Mouse (Mus musculus) embryonic stem cell, embryonic (primary cell): ENCODE measurements around the gene Fggy.

ENCODE experiments used
- CTCF ChIA-PET, 4 experiments: fragments of 300-600 bp in 2 of 4; fragments of 350-600 bp in 2 of 4; sonication (Branson Sonifier 250); formaldehyde crosslinking; loops; one replicate each; lab custom pipeline; 2022; ENCODE audit warnings: inconsistent platforms in 2 of 4; lab: Charles Lee
- POLR2A ChIA-PET, 4 experiments: fragments of 300-600 bp in 2 of 4; fragments of 350-600 bp in 2 of 4; sonication (Branson Sonifier 250); formaldehyde crosslinking; loops; one replicate each; lab custom pipeline; 2022; ENCODE audit warnings: antibody characterized with exemption in 4 of 4, inconsistent platforms in 1 of 4; lab: Charles Lee

Gene Fggy

DNA sequence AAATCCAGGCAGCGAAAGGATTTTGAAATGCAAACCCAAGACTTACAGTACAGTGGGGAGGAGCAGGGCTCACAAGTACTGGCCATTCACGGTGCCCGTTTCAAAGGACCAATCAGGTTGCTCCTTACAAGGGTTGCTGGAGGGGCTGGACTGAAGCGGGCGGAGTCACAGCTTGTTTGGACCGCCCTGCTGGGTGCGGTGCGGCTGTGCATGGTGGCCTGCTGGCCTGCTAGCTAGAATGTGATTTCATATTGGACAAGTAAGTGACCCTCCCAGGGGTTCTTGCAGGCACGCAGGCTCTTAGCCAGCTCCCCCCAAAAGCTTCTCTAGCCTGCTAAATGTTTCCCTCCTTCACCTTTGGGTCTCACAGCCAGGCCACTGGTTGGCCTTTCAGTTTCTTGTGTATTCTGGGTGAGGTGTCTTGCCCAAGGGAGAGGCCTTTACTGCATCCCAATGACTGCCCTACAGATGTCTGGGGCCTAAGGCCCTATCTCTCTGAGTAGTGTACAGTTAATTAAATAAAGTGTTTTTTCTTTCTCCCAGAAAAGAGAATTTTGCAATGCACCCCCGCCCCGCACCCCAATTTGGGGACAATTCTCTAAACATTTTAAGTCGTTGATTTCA, at the start of gene Fggy:
TSS of gene Fggy (plus strand) at position 175 of the 624 bp plus-strand sequence.
- POLR2A ChIA-PET, result interaction anchor here in 3 of 4 experiments (0.5 to 1.5 kb wide), 9 partner anchors 9 to 506 kb away, joined by 3 to 14 read pairs (median 4); partner anchors contain the start of gene Jun (in 3 of the 3)
- CTCF ChIA-PET, result no interaction called here

DNA sequence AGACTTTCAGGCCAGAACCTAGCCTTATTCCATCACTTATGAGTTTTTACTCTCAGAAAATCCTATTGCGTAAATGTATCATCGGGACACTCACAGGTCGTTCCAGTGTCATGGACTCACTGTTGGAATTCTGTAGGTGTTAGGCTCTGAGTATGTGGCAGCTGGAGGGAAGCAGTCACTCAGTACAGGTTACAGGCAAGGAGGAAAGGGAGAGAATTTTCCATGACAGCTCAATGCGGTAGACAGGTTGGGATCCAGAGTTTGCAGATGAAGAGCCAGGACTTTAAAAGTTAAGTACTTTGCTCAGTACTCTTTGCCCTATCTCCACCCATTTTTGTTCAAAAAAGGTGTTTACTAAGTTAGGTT, 49.4 kb upstream of the Fggy start:
- ChIA-PET POLR2A (no interaction called here), CTCF (no interaction called here)

DNA sequence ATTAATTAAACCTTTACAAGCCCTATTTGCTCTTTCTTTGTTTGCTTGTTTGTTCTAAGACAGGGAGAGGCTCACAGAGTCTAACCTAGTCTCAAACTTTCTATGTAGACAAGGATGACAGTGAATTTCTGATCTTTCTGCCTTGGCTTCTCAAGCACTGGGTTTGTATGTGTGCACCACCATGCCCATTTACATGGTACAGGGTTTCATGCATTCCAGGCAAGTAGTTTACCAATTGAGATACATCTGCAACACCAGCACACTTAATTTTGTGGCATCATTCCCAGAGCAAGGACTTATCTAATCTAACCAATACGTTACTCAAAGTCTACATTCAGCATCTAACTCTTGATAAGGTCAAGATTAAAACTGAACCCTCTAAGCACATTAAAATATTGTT, 38.9 kb upstream of the Fggy start:
- ChIA-PET POLR2A (no interaction called here), CTCF (no interaction called here)

DNA sequence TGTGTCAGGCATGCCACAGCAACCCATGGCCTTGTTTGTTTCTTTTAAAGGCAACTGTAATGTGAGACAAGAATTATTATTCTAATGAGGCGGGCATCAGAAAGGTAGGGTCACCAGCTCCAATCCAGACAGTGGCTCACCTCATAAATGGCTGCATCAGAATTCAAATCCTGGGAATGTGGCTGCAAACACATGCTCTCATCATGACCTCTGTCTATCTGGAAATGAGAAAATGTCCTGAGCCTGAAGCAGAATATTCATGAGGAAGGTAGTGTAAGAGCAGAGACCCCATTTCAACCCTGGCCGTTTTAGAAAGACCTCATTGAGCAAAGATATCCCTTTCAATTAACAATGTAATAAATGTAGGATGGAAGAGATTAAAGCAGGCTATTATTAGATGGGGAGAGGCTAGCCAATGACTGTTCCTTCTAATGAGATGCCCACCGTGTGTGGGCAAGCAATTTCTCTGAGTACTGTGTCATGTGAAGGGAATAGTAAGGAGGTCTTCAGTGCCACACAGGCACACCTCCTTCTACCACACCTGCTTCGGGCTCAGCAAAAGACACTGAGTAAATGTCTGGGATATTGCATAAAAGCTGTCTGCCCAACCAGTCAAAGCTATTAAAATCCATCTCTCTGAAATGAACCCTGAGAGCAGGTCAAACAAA, 37.2 kb upstream of the Fggy start:
- ChIA-PET POLR2A (no interaction called here), CTCF (no interaction called here)

DNA sequence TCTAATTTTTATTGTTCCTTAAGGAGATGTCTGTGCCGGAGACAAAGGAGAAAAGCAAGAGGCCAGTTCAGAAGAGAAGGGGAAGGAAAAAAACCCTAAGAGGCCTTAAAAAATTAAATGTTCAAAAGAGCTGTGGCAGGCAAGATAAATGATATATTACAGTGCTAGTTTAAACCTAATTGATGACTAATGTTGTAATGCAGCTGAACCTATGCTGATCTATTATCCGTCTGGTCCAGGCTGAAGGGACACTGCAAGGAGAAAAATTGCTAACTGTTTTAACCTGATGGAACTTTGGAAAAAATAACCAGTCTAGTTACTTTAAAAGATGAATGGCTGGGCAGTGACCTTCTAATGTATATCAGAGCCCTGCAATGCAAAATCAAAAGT, 36.7 kb upstream of the Fggy start:
- POLR2A ChIA-PET, result no interaction called here
- CTCF ChIA-PET, result no interaction called here

DNA sequence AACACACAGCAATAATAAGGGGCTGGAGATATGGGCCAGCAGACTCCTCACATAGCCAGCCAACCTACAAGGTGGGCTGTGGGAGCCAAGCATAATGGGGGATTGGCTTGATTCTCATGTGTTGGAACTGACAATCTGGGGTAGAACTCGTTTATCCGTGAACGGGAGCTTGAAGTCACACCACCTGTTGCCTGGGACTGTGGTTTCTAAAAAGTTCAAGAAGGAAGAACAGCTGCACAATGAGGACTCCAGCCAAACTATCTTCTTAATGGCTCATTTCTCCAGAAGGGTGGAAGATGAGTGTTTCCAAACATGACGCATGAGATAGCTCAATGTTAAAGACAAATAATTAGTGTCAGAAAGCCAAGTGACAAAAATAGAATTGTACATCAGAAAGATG, 30.7 kb upstream of the Fggy start:
- POLR2A ChIA-PET, result no interaction called here
- CTCF ChIA-PET, result no interaction called here

- ChIA-PET CTCF (no interaction called here), POLR2A (no interaction called here)
These were observed 26.6 kb upstream of the Fggy start for GRCm38 (mm10) chr4:95530757-95531156.

DNA sequence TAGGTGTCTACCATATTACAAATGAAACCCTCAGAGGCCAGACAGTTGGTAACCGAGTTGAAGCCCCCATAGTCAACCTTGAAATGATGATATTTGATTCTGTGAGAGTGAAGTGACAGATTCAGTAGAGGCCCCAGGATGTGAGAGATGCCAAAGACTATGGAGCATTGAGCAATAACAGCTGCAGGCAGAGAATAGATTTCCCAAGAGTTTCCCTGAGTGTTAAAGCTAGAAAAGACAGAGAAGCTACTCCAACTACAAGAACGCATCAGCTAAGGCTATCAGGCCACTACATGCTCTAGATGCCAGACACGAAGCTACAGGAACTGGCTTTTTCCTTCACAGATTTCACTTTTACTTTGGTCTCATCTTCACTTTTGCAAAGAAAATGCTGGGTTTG, 23.4 kb upstream of the Fggy start:
- ChIA-PET POLR2A (no interaction called here), CTCF (no interaction called here)

- POLR2A ChIA-PET, result no interaction called here
- CTCF ChIA-PET, result no interaction called here
These were observed 15.8 kb upstream of the Fggy start for GRCm38 (mm10) chr4:95541382-95542038.

DNA sequence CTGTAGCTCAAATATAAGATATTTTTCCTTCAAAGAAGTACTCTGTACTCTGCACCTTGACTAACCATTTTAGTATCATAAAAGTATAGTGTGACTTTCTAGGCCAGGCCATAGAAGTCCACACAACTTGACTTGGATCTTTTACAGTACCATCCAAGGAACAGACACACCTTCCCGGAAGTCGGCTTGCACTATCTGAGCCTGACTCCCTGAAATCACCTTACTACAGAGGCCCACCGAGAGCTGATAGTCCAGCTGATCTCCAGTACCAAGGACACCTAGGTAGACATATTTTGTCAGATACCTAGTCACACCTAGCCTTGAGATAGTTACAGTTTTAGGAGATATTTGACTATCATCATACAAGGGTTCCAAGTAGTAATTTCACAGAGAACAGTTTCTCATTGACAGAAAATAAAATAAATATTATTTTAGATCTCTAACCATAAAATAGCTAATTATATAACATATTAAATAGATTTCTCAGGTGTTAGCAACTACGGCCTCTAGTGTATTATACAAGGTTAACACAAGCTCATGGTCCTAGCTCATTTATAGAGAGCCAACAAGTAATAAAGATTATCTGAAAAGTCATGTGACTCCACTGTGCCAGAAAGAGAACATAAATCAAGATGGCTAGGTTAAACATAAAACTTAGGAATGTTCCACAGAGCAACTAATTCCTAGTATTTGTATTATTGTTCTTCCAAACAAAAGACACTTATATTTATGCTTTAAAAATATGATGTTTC, 15.1 kb upstream of the Fggy start:
- POLR2A ChIA-PET, result no interaction called here
- CTCF ChIA-PET, result no interaction called here

DNA sequence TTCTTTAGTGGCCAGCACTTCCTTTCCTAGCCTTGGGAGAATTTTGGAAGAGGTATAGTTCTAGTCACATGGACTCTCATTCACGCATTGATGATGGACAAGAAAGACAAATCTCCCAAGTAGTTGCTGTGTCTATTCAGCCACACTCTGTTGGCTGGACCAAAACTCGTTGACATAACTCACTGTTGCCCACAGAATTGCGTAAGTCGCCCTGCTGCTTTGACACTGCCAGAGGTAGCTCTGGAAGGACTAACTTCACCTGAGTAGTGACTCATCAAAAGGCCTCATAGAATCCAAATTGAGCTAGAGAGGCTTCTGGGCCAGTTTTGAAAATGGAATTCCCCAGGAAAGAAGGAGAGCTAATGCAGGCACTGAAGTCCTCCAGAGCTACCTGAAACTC, 13.8 kb upstream of the Fggy start:
- CTCF ChIA-PET, result no interaction called here
- POLR2A ChIA-PET, result no interaction called here

DNA sequence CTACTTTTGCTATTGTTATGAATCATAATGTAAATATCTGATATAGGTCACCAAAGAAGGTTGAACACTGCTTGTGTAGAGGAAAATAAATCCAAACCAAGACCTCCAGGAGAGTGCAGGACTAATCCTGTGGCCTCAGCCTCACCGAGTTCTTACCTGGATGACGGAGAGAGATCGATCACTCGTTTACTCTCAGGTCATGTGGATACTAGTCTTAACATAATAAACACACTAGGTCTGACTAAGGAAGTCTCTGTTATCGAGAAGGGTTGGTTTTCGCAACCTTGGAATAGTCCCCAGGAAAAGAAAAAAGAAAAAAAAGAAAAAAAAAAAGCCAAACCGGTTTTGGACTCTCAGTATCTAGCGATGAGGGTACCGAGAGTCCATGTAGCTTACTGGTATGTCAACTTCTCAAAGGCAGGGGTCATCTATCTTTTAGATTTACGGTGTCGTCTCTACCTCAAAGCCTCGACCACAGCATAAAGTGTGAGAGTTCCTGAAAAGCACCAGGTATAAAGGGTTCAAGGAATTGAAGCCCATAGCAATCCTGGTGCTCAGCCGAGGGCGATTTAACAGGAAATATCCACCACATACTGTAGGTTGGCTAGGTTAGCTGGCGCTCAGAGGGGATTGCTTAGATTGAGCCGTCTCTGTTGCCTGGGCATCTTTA, 509 bp upstream of the Fggy start:
- ChIA-PET POLR2A (interaction anchor here in 3 of 4 experiments (0.6 to 1.5 kb wide), 8 partner anchors 8 to 506 kb away, joined by 3 to 14 read pairs (median 6); partner anchors contain the start of gene Jun (in 3 of the 3)), CTCF (interaction anchor here in 1 of 4 experiments (0.6 kb wide), 1 partner anchor 678 kb away, joined by 3 read pairs; no protein-coding TSS in a partner anchor)

- CTCF ChIA-PET, result no interaction called here
- POLR2A ChIA-PET, result interaction anchor here in 2 of 4 experiments (1.3 to 1.5 kb wide), 2 partner anchors 9 to 505 kb away, joined by 4 read pairs; no protein-coding TSS in a partner anchor
These were observed 1.1 kb downstream of the Fggy start for GRCm38 (mm10) chr4:95558271-95558888.

- ChIA-PET CTCF (no interaction called here), POLR2A (interaction anchor here in 1 of 4 experiments (0.6 kb wide), 1 partner anchor 66 kb away, joined by 3 read pairs; no protein-coding TSS in a partner anchor)
These were observed 14.3 kb downstream of the Fggy start for GRCm38 (mm10) chr4:95571621-95572020.

DNA sequence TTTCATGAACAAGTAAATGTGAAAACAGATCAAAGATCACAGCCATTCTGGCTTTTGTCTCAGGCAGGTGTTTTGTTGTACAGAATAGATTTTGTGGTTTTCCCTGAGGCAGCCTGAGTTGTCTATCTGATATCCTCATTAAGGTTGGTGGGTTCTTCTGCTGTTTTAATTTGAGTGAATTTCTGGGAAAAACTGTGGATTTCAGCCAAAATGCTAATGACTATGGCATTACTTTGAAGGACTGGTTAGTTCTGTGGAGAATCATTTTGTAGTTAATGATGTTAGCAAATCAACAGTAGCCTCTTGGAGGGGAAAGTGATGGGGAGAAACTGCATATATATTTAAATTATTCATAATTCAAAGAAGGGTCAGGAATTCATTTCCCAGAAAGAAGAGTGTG, 16.4 kb downstream of the Fggy start:
- ChIA-PET CTCF (no interaction called here), POLR2A (no interaction called here)

- ChIA-PET CTCF (no interaction called here), POLR2A (no interaction called here)
These were observed 18.2 kb downstream of the Fggy start for GRCm38 (mm10) chr4:95575411-95575911.

DNA sequence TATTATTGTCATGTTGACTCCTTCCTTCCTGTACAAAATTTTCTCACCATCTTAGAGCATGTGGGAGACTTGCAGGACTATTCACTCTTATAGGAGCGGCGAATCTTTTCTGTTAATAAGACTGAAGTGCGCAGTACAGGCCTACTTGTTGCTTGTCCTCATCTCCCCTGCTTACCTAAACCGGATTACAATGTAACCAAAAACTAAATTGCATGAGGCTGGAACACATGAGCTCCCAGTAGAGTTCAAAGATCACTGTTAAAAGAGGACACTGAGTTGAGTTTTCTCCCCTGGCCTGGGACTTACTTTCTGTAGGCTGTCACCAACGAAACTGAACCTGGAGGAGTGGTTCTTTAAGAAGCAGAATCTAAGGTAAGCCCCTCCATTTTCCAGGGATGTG, 21.9 kb downstream of the Fggy start:
- CTCF ChIA-PET, result no interaction called here
- POLR2A ChIA-PET, result no interaction called here

DNA sequence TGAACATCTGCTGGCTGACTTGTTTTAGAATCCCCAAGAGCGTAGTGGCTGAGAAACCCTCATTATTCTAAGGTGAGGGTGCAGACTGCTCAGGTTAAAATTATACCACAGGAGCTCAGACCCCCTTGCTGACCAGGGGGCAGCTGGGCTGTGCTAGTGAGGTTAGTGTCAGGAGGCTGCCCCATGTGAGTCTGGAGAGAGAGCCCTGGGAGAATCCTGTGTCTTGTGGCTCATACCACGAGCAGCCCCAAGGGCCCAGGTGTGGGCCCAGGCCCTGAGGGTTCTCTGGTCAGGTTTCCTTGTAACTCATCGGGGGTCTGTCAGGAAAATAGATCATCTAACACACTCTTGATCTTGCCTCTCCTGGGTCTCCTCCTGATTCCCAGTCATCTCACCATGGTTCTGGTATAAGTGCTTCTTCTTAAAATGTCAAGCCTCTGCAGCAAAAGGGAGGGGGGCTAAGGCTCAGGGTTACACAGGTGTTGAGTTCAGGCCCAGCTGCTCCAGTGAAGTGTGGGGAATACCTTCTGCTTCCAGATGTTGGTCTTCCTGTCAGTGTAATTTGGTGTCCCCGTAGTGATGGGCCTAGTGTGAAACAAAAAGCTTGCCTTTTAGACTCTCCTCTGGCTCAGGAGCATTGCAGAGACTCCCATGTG, 26.9 kb downstream of the Fggy start:
- CTCF ChIA-PET, result no interaction called here

More for the DNA sequence above, 26.9 kb downstream of the Fggy start:
- POLR2A ChIA-PET, result interaction anchor here in 1 of 4 experiments (0.6 kb wide), 1 partner anchor 219 kb away, joined by 3 read pairs; no protein-coding TSS in a partner anchor
